Mouse (Mus musculus) telencephalon, adult 2 months (tissue): Measurements from ENCODE around the gene Olfr1437.
A peak's percentile ranks its signal among the peaks of the same experiment; 100 is the strongest.
"Not testable (repeated sequence)": the region's sequence is repeated elsewhere in the genome, so short reads cannot be mapped to it uniquely, and the experiment has no call there.

Experiments
- DNase-seq: peaks from one replicate; pipeline ENCODE4 v3.0.0-alpha.2; 2011; ENCODE audit warnings: low read depth, low spot score

Gene Olfr1437

GRCm38 (mm10) chr19:12325001-12325400 lies at the start of gene Olfr1437:
Gene Olfr1437 (minus strand): TSS chr19:12325101.
- DNase-seq = no peak

- peak; percentile 74 for DNase-seq
Measured at GRCm38 (mm10) chr19:12374465-12375025, 49.6 kb upstream of the Olfr1437 start.

GRCm38 (mm10) chr19:12373004-12373403 lies 48.1 kb upstream of the Olfr1437 start:
- DNase-seq = no peak

GRCm38 (mm10) chr19:12335810-12336209 lies 10.9 kb upstream of the Olfr1437 start, which contains the start of gene Olfr1438-ps1:
Gene Olfr1438-ps1 (minus strand): TSS chr19:12335910.
- no peak for DNase-seq

- not testable (repeated sequence) for DNase-seq
Measured at GRCm38 (mm10) chr19:12299030-12299429, 25.9 kb downstream of the Olfr1437 start, which contains the start of gene Olfr1436. Gene Olfr1436 (minus strand): TSS chr19:12299130.

- DNase-seq = peak; percentile 61
Measured at GRCm38 (mm10) chr19:12292979-12293378, 31.9 kb downstream of the Olfr1437 start.

GRCm38 (mm10) chr19:12279554-12279953 lies 45.3 kb downstream of the Olfr1437 start, which contains the start of gene Olfr1434:
Gene Olfr1434 (plus strand): TSS chr19:12279854.
- DNase-seq = no peak
